In genomic region chr16:77500981-77501380, GRCm38 (mm10) we compare ENCODE assay signal across 9 mouse cellular contexts.
DNase-seq lines count a peak whose midpoint lies in the region; ATAC-seq lines count a peak whose summit lies in the region.
"Had no signal": no experiment of that assay in that cellular context is flagged by ENCODE, and none has a peak within 500 bp of the region (broad histone marks: within the 10 kb centered on the region; RNA-seq: fewer than 3 reads in every experiment).

No protein-coding gene starts in this region.

- H3K36me3 ChIP-seq in embryonic facial prominence, embryonic 13.5 days = no peaks in the 10 kb centered on the region
- no peaks in the 10 kb centered on the region; the same call in 1 of the 2 replicates for H3K36me3 ChIP-seq in limb, embryonic 13.5 days

- H3K4me2 ChIP-seq in embryonic facial prominence, embryonic 13.5 days = peak overlapping the region; percentile 58
- H3K4me2 ChIP-seq in limb, embryonic 13.5 days (replicated peaks) = peak overlapping the region; percentile 63

- no peaks in the 10 kb centered on the region for H3K27me3 ChIP-seq in embryonic facial prominence, embryonic 13.5 days
- no peaks in the 10 kb centered on the region for H3K27me3 ChIP-seq in limb, embryonic 13.5 days

- no peaks in the 10 kb centered on the region for H3K9me3 ChIP-seq in embryonic facial prominence, embryonic 13.5 days
- no peaks in the 10 kb centered on the region for H3K9me3 ChIP-seq in limb, embryonic 13.5 days

- peak; percentile 13 for DNase-seq in embryo, embryonic 11.5 days (ENCODE audit: low read depth, low spot score)
- no peak for DNase-seq in embryo, embryonic 9.5 days (ENCODE audit: extremely low spot score)
- DNase-seq in heart, postnatal 4 days = peak; percentile 42
- DNase-seq in retina, embryonic 14.5 days (ENCODE audit: low spot score) = peak; percentile 9
- DNase-seq in thymus, postnatal 14 days = no peak
- no peak for DNase-seq in thymus, postnatal 10 days (ENCODE audit: low spot score in 2 of 2)

- H3K4me1 ChIP-seq in embryonic facial prominence, embryonic 13.5 days = peaks cover 8% of the 10 kb centered on the region
- H3K4me1 ChIP-seq in limb, embryonic 13.5 days = peaks cover 23% of the 10 kb centered on the region

- no peak for ATAC-seq in embryonic facial prominence, embryonic 13.5 days (ENCODE audit: insufficient number of reproducible peaks, insufficient read depth, low FRiP score, low TSS enrichment, low read depth)
- no peak for ATAC-seq in limb, embryonic 13.5 days (ENCODE audit: low FRiP score, low read depth)

- WGBS in embryonic facial prominence, embryonic 13.5 days = 23% methylated on average over 4 of the region's 4 CpGs
- WGBS in limb, embryonic 13.5 days = 23% methylated on average over 4 of the region's 4 CpGs

- H3K9ac ChIP-seq in embryonic facial prominence, embryonic 13.5 days = peak overlapping the region; percentile 61
- H3K9ac ChIP-seq in limb, embryonic 13.5 days = 0 out of 2 replicates have a peak overlapping the region, but pooled peaks have one; percentile 57

- peak overlapping the region; percentile 38 for H3K4me3 ChIP-seq in embryonic facial prominence, embryonic 13.5 days
- peak overlapping the region; percentile 37 for H3K4me3 ChIP-seq in limb, embryonic 13.5 days
- H3K4me3 ChIP-seq: erythroblast, embryonic 14.5 days had no signal

- H3K27ac ChIP-seq in embryonic facial prominence, embryonic 13.5 days = peak overlapping the region; percentile 94
- peak overlapping the region; percentile 89 for H3K27ac ChIP-seq in limb, embryonic 13.5 days

Comparison
In these comparisons a context has a peak if more than half of its experiments do, and no peak if none do; other contexts are left out.
1. DNase-seq: peak in embryo, embryonic 11.5 days (single experiment), heart, postnatal 4 days (single experiment) and retina, embryonic 14.5 days (single experiment); none in embryo, embryonic 9.5 days (single experiment), thymus, postnatal 14 days (single experiment) and thymus, postnatal 10 days (0 of 2).